In genomic region chr12:79362219-79362618, GRCm38 (mm10) we compare ENCODE assay signal across 9 mouse cellular contexts.
DNase-seq lines count a peak whose midpoint lies in the region; ATAC-seq and TF ChIP-seq lines count a peak whose summit lies in the region.
"Had no signal": no experiment of that assay in that cellular context is flagged by ENCODE, and none has a peak within 500 bp of the region (broad histone marks: within the 10 kb centered on the region; RNA-seq: fewer than 3 reads in every experiment).

No protein-coding gene starts in this region.

- H3K4me1 ChIP-seq in hindbrain, embryonic 10.5 days (replicated peaks): peaks cover 6% of the 10 kb centered on the region; the same call in 1 of the 2 replicates
- H3K4me1 ChIP-seq in hindbrain, embryonic 16.5 days (ENCODE audit: control insufficient read depth, insufficient read depth, low read depth, low read length): no peaks in the 10 kb centered on the region
- no peaks in the 10 kb centered on the region for H3K4me1 ChIP-seq in liver, embryonic 14.5 days (replicated peaks; ENCODE audit: control insufficient read depth in 2 of 2, insufficient read depth in 2 of 2, low read length in 1 of 2)
- H3K4me1 ChIP-seq in forebrain, embryonic 11.5 days (replicated peaks; ENCODE audit: control insufficient read depth, insufficient read depth, low read length): no peaks in the 10 kb centered on the region

- peak; percentile 56 for DNase-seq in hindbrain, embryonic 10.5 days (ENCODE audit: low spot score)
- peak; percentile 41 for DNase-seq in CD4-positive helper T cell, adult 2 months (ENCODE audit: low read depth, low spot score)
- DNase-seq in adrenal gland, postnatal 25 days: peak; percentile 20
- DNase-seq in liver, embryonic 14.5 days (ENCODE audit: low read depth in 3 of 3, low spot score in 3 of 3): no peak
- peak; percentile 13 to 51 for DNase-seq in thymus, postnatal 10 days (ENCODE audit: low spot score in 2 of 2)
- DNase-seq in forebrain, embryonic 11.5 days (ENCODE audit: low spot score): no peak
- no peak for DNase-seq in ovary, postnatal 36 days (ENCODE audit: low spot score)

- no peak overlapping the region for H3K4me2 ChIP-seq in hindbrain, embryonic 16.5 days (ENCODE audit: low read length)
- no peak overlapping the region for H3K4me2 ChIP-seq in liver, embryonic 14.5 days (ENCODE audit: low read depth)
- H3K4me2 ChIP-seq in forebrain, embryonic 11.5 days (ENCODE audit: low read depth, low read length, severe bottlenecking): no peak overlapping the region
- H3K4me2 ChIP-seq: liver, embryonic 15.5 days had no signal

- H3K9me3 ChIP-seq in hindbrain, embryonic 10.5 days: no peaks in the 10 kb centered on the region
- H3K9me3 ChIP-seq in hindbrain, embryonic 16.5 days (ENCODE audit: control insufficient read depth, low read length): no peaks in the 10 kb centered on the region
- no peaks in the 10 kb centered on the region for H3K9me3 ChIP-seq in liver, embryonic 14.5 days (ENCODE audit: control insufficient read depth, low read length)
- H3K9me3 ChIP-seq in forebrain, embryonic 11.5 days (ENCODE audit: control insufficient read depth, low read length): no peaks in the 10 kb centered on the region; the same call in 1 of the 2 replicates
- H3K9me3 ChIP-seq: liver, embryonic 15.5 days had no signal

- no peak overlapping the region for H3K9ac ChIP-seq in hindbrain, embryonic 16.5 days (ENCODE audit: low read depth, low read length)
- no peak overlapping the region for H3K9ac ChIP-seq in liver, embryonic 14.5 days (replicated peaks)
- H3K9ac ChIP-seq in forebrain, embryonic 11.5 days (ENCODE audit: low read length): no peak overlapping the region
- H3K9ac ChIP-seq: liver, embryonic 15.5 days had no signal

- no peak for ATAC-seq in hindbrain, embryonic 16.5 days
- no peak for ATAC-seq in liver, embryonic 14.5 days (ENCODE audit: insufficient read depth)
- no peak for ATAC-seq in forebrain, embryonic 11.5 days (replicated peaks; ENCODE audit: low FRiP score)

- no peaks in the 10 kb centered on the region for H3K27me3 ChIP-seq in hindbrain, embryonic 10.5 days (ENCODE audit: insufficient read depth, poor library complexity, severe bottlenecking)
- no peaks in the 10 kb centered on the region for H3K27me3 ChIP-seq in hindbrain, embryonic 16.5 days (replicated peaks; ENCODE audit: control insufficient read depth, insufficient read depth, low read length)
- no peaks in the 10 kb centered on the region for H3K27me3 ChIP-seq in liver, embryonic 14.5 days (ENCODE audit: control insufficient read depth, insufficient read depth, low read length)
- no peaks in the 10 kb centered on the region for H3K27me3 ChIP-seq in forebrain, embryonic 11.5 days (ENCODE audit: control insufficient read depth, insufficient read depth, low read length)
- H3K27me3 ChIP-seq: liver, embryonic 15.5 days had no signal

- no peaks in the 10 kb centered on the region for H3K36me3 ChIP-seq in hindbrain, embryonic 10.5 days
- no peaks in the 10 kb centered on the region for H3K36me3 ChIP-seq in hindbrain, embryonic 16.5 days (ENCODE audit: control insufficient read depth, insufficient read depth, low read length)
- H3K36me3 ChIP-seq in liver, embryonic 14.5 days (replicated peaks; ENCODE audit: control insufficient read depth, insufficient read depth, low read depth): no peaks in the 10 kb centered on the region
- no peaks in the 10 kb centered on the region; the same call in 1 of the 2 replicates for H3K36me3 ChIP-seq in forebrain, embryonic 11.5 days (ENCODE audit: control insufficient read depth, insufficient read depth, low read length)
- H3K36me3 ChIP-seq: liver, embryonic 15.5 days had no signal

- no peak overlapping the region for H3K4me3 ChIP-seq in hindbrain, embryonic 10.5 days
- no peak overlapping the region for H3K4me3 ChIP-seq in hindbrain, embryonic 16.5 days (ENCODE audit: low read length)
- no peak overlapping the region for H3K4me3 ChIP-seq in liver, embryonic 14.5 days (ENCODE audit: insufficient read depth in 1 of 2, low read depth in 2 of 2, low read length in 2 of 2)
- H3K4me3 ChIP-seq in forebrain, embryonic 11.5 days (ENCODE audit: low read depth, low read length): no peak overlapping the region
- H3K4me3 ChIP-seq: liver, embryonic 15.5 days had no signal

- TF ChIP-seq CTCF in liver, embryonic 14.5 days (IDR thresholded peaks at IDR 0.05; ENCODE audit: low read depth): peak; percentile 71

- 71% methylated on average over 1 of the region's 1 CpGs for WGBS in hindbrain, embryonic 10.5 days
- WGBS in hindbrain, embryonic 16.5 days: 64% methylated on average over 1 of the region's 1 CpGs
- WGBS in liver, embryonic 14.5 days (ENCODE audit: insufficient replicate concordance): 23% methylated on average over 1 of the region's 1 CpGs
- WGBS in forebrain, embryonic 11.5 days: 61% methylated on average over 1 of the region's 1 CpGs

- no peak for TF ChIP-seq EP300 in liver, embryonic 14.5 days (IDR thresholded peaks at IDR 0.05; ENCODE audit: low read depth)

- H3K27ac ChIP-seq in hindbrain, embryonic 10.5 days: no peak overlapping the region
- no peak overlapping the region for H3K27ac ChIP-seq in hindbrain, embryonic 16.5 days (ENCODE audit: low read depth, low read length)
- no peak overlapping the region for H3K27ac ChIP-seq in liver, embryonic 14.5 days
- H3K27ac ChIP-seq in forebrain, embryonic 11.5 days (ENCODE audit: low read depth, low read length): no peak overlapping the region
- H3K27ac ChIP-seq: liver, embryonic 15.5 days had no signal

Comparison
In these comparisons a context has a peak if more than half of its experiments do, and no peak if none do; other contexts are left out.
1. DNase-seq: peak in hindbrain, embryonic 10.5 days (single experiment), CD4-positive helper T cell, adult 2 months (single experiment), adrenal gland, postnatal 25 days (single experiment) and thymus, postnatal 10 days (2 of 2); none in liver, embryonic 14.5 days (0 of 3), forebrain, embryonic 11.5 days (single experiment) and ovary, postnatal 36 days (single experiment).